Mouse (Mus musculus) hindbrain, embryonic 14.5 days (tissue): ENCODE results near the gene H2-Q6. TPM values are rescaled to one million over a fixed set of nuclear protein-coding genes. Genes with fewer than 3 reads are reported as not detected.
"Not testable (repeated sequence)": the region's sequence is repeated elsewhere in the genome, so short reads cannot be mapped to it uniquely, and the experiment has no call there.

Source experiments
- ATAC-seq: fragments of 200-750 bp; cut with Nextera tagmentation; 2 replicates; pipeline ENCODE4 v1.8.0; 2017; ENCODE audit warnings: moderate number of reproducible peaks, mild to moderate bottlenecking, moderate TSS enrichment, moderate library complexity; ENCODE audit not compliant: low FRiP score
- DNase-seq: peaks from one replicate; pipeline ENCODE4 v3.0.0-alpha.2; 2015; ENCODE audit warnings: low spot score
- H3K27ac ChIP-seq: fragments of 300-500 bp; sonication (generic); 2 replicates; pipeline ENCODE4 v1.5.1; 2014; ENCODE audit warnings: mild to moderate bottlenecking, moderate library complexity
- H3K27me3 ChIP-seq: fragments of 300-500 bp; sonication (generic); 2 replicates; pipeline ENCODE4 v1.6.1; 2014; ENCODE audit warnings: mild to moderate bottlenecking, low read length, mixed read lengths; ENCODE audit not compliant: control insufficient read depth, insufficient read depth
- H3K36me3 ChIP-seq: fragments of 300-500 bp; sonication (generic); replicated peaks from 2 replicates; pipeline ENCODE4 v1.6.1; 2014; ENCODE audit not compliant: control insufficient read depth, insufficient read depth
- H3K4me1 ChIP-seq: fragments of 300-500 bp; sonication (generic); replicated peaks from 2 replicates; pipeline ENCODE4 v1.6.1; 2014; ENCODE audit warnings: antibody characterized with exemption, low read length, mixed read lengths; ENCODE audit not compliant: control insufficient read depth, insufficient read depth
- H3K4me2 ChIP-seq: fragments of 300-500 bp; sonication (generic); replicated peaks from 2 replicates; pipeline ENCODE4 v1.6.1; 2014; ENCODE audit warnings: mild to moderate bottlenecking, moderate library complexity
- H3K4me3 ChIP-seq: fragments of 300-500 bp; sonication (generic); replicated peaks from 2 replicates; pipeline ENCODE4 v1.5.1; 2014; ENCODE audit warnings: mild to moderate bottlenecking, low read length
- H3K9ac ChIP-seq: fragments of 300-500 bp; sonication (generic); 2 replicates; pipeline ENCODE4 v1.6.1; 2014
- H3K9me3 ChIP-seq: fragments of 300-500 bp; sonication (generic); 2 replicates; pipeline ENCODE4 v1.6.1; 2016; ENCODE audit warnings: low read length; ENCODE audit not compliant: control insufficient read depth
- WGBS: fragments of 180-500 bp; shearing (Covaris S2); extraction: QIAGEN DNeasy Blood & Tissue Kit; methylation state at CpG from one replicate; pipeline ENCODE4 v1.1.7; 2014; 5-methylcytosine and 5-hydroxymethylcytosine counted together
- polyA plus RNA-seq: library from polyadenylated mRNA; unstranded; fragments of >200 nt; fragmentation: Nextera tagmentation; extraction: Ambion mirVana; gene quantifications from 2 replicates; pipeline ENCODE4 v1.2.1, GENCODE M21; 2014

The H2-Q6 gene
- polyA plus RNA-seq, 1 experiment from 2014 or later, result 0.71 TPM

DNA sequence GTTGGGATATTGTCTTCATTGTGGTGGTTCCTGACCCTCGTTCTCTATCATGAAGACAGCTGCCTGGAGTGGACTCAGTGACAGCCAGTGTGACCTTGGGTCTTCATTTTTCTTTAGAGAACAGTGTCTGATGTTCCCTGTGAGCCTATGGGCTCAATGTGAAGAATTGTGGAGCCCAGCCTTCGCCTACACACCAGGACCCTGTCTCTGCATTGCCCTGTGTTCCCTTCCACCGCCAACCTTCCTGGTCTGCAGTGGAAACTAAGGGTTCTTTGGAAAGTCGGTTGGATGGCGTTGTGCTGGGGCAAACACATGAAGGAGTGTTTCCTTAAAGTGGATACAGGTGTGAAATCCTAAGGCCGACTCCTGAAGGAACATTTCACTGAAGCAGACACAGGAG is 4.2 kb downstream of the H2-Q6 start:
- 90% methylated on average over 6 of the region's 6 CpGs for WGBS
- peaks cover 16% of the 10 kb centered on the region for H3K27me3 ChIP-seq
- DNase-seq, H3K4me3 ChIP-seq, H3K9me3 ChIP-seq, H3K9ac ChIP-seq, ATAC-seq, H3K27ac ChIP-seq, H3K36me3 ChIP-seq, H3K4me2 ChIP-seq, H3K4me1 ChIP-seq: not testable (repeated sequence)

DNA sequence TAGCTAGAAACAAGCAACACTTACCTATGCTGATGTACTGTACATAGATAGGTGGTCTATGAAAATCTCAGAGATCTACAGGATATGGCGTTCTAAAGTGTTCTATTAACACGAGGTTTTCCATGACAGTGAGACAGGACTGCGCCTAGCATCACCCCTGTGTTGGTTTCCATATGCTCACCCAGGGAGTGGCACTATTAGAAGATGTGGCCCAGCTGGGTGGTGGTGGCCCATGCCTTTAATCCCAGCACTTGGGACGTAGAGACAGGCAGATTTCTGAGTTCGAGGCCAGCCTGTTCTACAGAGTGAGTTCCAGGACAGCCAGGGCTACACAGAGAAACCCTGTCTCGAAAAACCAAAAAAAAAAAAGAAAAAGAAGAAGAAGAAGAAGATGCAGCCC is 6.0 kb downstream of the H2-Q6 start:
- not testable (repeated sequence) for H3K9me3 ChIP-seq, DNase-seq, H3K4me3 ChIP-seq, H3K9ac ChIP-seq, H3K4me1 ChIP-seq, H3K36me3 ChIP-seq, ATAC-seq, H3K27me3 ChIP-seq, H3K27ac ChIP-seq, H3K4me2 ChIP-seq
- 84% methylated on average over 6 of the region's 6 CpGs for WGBS

DNA sequence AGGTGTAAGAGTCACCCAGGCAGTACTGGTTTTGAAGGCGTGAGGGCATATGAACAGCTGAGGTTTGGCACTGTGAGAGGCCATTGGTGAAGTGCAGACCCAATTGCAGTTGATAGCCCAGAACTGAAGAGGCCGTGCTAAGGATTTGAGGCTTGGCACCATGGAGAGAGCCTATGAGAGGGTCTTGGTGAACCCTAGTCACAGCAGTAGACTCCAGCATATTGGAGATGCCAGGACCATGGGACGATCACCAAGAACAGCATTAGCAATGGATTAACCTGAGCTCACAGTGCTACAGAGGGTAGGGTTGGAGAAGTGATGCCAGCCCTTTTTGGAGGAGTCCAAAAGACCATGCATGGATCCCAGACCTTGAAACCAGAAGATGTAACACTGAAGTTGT is 7.5 kb downstream of the H2-Q6 start:
- not testable (repeated sequence) for H3K4me2 ChIP-seq, DNase-seq, H3K36me3 ChIP-seq, H3K27ac ChIP-seq, ATAC-seq, H3K27me3 ChIP-seq, H3K4me1 ChIP-seq, H3K4me3 ChIP-seq, H3K9ac ChIP-seq, H3K9me3 ChIP-seq
- WGBS, result 87% methylated on average over 3 of the region's 3 CpGs

DNA sequence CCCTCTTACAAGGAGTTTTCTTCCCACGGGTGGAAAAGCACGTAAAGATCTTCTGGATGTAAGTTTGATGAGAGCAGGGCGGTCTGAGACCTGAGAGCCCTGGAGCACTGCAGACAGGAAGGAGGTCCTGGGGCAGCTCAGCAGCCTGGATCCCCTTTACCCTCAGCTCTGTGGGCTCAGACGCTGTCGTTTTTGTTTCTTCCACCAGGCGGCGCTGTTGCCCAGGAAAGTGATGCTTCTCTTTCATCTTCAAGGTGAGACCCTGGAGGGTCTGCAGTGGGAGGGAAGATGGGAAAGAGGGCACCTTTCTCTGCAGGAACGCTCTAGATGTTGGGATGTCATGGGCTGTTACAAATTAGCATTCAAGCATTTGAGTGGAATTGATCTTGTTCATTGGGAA is 10.2 kb downstream of the H2-Q6 start:
- not testable (repeated sequence) for H3K4me2 ChIP-seq, H3K9ac ChIP-seq, H3K9me3 ChIP-seq, H3K27me3 ChIP-seq, H3K4me3 ChIP-seq, H3K36me3 ChIP-seq, H3K4me1 ChIP-seq, H3K27ac ChIP-seq, ATAC-seq
- DNase-seq, result peak; percentile 68
- WGBS, result 10% methylated on average over 8 of the region's 8 CpGs

DNA sequence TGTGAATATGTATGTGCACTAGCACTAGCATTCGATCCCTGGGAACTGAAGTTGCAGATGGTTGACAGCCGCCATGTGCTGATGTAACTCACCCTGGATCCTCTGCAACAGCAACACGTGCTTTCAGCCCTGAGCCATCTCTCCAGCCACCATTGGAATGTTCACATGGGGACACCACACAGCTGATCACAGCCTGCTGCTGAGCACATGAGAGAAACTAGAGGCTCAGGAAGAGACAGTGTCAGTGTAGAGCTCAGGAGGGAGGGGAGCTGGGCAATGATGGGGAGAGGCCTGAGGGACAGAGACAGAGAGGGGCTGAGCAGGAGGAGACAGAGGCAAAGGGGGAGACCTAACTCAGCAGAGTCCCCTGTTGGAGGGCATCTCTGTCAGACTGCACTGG is 10.9 kb downstream of the H2-Q6 start:
- not testable (repeated sequence) for H3K4me1 ChIP-seq, H3K9me3 ChIP-seq, H3K27me3 ChIP-seq, H3K9ac ChIP-seq, H3K4me3 ChIP-seq, H3K27ac ChIP-seq, ATAC-seq, H3K4me2 ChIP-seq, H3K36me3 ChIP-seq, DNase-seq
- WGBS, result 73% methylated on average over 3 of the region's 3 CpGs

DNA sequence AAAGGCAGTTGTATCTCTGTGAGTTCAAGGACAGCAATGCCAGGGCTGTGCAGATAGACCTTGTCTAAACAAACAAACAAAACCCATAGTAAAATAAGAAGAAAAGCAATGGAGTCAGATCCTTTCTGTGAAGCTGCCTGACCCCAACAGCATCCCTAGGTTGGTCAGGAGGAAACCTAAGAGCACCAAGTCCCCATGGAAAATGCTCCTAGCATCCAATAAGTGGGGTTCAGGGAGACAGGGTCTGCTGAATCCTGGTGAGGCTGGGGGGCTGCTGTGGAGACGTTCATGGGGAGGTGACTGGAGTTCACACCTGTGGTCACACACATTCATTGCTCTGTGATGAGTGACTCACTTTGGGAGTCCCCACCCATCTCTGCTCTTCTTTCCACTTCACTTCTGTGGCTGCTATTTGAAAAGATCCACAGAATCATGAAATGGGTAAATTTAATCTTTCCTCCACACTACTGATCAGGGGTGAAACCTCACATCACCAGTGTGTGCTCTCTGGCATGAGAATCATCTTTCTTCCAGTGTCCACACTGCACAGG is 12.8 kb downstream of the H2-Q6 start:
- not testable (repeated sequence) for H3K36me3 ChIP-seq, H3K4me2 ChIP-seq, DNase-seq, H3K9me3 ChIP-seq, H3K27me3 ChIP-seq, H3K9ac ChIP-seq, ATAC-seq, H3K4me1 ChIP-seq, H3K4me3 ChIP-seq, H3K27ac ChIP-seq
- WGBS, result 72% methylated on average over 1 of the region's 1 CpGs

DNA sequence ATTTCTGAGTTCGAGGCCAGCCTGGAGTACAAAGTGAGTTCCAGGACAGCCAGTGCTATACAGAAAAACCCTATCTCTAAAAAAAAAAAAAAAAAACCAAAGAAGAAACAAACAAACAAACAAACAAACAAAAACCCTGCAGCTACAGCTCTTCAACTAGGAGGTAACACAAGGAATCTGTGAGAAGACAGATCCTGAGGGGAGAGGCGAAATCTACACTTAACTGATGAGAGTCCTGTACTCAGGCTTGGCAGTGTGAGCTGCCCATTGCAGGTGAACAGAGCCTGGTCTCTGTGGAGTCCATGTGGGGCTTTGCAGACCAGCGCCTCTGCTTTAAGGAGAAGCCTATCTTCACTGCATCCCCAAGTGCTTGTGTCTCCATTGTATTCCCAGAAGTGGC is 13.7 kb downstream of the H2-Q6 start:
- Histone ChIP-seq H3K4me2 (peak overlapping the region; percentile 87; the same call in 1 of the 2 replicates), H3K4me3 (peak overlapping the region; percentile 38; the same call in 1 of the 2 replicates)
- H3K27me3 ChIP-seq, H3K9me3 ChIP-seq, H3K4me1 ChIP-seq, ATAC-seq, H3K9ac ChIP-seq, DNase-seq, H3K27ac ChIP-seq, H3K36me3 ChIP-seq: not testable (repeated sequence)
- 74% methylated on average over 1 of the region's 3 CpGs for WGBS

DNA sequence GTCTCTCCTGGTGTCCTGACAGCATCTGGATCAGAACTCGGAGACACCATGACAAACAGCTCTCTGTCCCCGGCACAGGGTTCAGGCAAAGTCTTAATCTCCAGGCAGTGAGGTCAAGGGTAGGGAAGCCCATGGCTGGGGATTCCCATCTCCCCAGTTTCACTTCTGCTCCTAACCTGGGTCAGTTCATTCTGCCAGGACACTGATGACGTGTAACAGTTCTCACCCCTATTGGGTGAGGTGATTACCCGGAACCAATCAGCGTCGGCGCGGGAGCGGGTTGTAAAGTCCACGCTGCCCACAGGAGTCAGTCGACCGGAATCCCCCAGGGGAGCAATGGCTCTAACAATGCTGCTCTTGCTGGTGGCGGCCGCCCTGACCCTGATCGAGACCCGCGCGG is 14.2 kb downstream of the H2-Q6 start, which contains the start of gene H2-Q7:
TSS of gene H2-Q7 (plus strand) at position 271 of the 400 bp plus-strand sequence.
- Histone ChIP-seq H3K9ac (peak within 1 kb of the TSS; percentile 56), H3K4me2 (peak within 1 kb of the TSS; percentile 87), H3K4me3 (peak within 1 kb of the TSS; percentile 38)
- DNase-seq (peak; percentile 81), ATAC-seq (peak; percentile 92)
- WGBS, result 4% methylated on average over 18 of the region's 18 CpGs
- H3K27ac ChIP-seq, H3K4me1 ChIP-seq, H3K36me3 ChIP-seq, H3K27me3 ChIP-seq, H3K9me3 ChIP-seq: not testable (repeated sequence)

DNA sequence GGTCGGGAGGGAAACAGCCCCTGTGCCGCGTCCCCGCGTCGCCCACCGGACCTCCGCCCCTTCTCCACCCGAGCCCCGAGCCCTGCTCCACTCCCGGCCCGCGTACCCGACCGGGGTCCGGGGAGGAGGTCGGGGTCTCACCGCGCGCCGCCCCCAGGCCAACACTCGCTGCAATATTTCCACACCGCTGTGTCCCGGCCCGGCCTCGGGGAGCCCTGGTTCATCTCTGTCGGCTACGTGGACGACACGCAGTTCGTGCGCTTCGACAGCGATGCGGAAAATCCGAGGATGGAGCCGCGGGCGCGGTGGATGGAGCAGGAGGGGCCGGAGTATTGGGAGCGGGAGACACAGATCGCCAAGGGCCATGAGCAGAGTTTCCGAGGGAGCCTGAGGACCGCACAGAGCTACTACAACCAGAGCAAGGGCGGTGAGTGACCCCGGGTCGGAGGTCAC is 14.7 kb downstream of the H2-Q6 start:
- under 1% methylated on average over 42 of the region's 48 CpGs for WGBS
- H3K27ac ChIP-seq, H3K4me1 ChIP-seq, H3K9me3 ChIP-seq, H3K27me3 ChIP-seq, H3K36me3 ChIP-seq: not testable (repeated sequence)
- H3K4me2 ChIP-seq, result peak overlapping the region; percentile 87
- DNase-seq (peak; percentile 33), ATAC-seq (peak; percentile 70)
- peak overlapping the region; percentile 38 for H3K4me3 ChIP-seq
- peak overlapping the region; percentile 56 for H3K9ac ChIP-seq
